Mouse (Mus musculus) liver, postnatal 0 days (tissue): ENCODE results near the gene Kri1.

Experiments used
- CTCF ChIP-seq: sonication (generic); IDR thresholded peaks from 2 replicates; pipeline ENCODE4 v1.5.1; 2016; ENCODE audit warnings: antibody characterized with exemption, low read depth
- EP300 ChIP-seq: IDR thresholded peaks from 2 replicates; pipeline ENCODE4 v1.6.1; 2016; ENCODE audit warnings: antibody characterized with exemption, low read depth, mild to moderate bottlenecking

GRCm38 (mm10) chr9:21265000-21265561, 22.7 kb downstream of the Kri1 start, which contains the start of gene Atg4d:
- TF ChIP-seq EP300 = peak; percentile 82; the same call in 1 of the 2 replicates
- TF ChIP-seq CTCF = 0 out of 2 replicates have a peak, but pooled peaks have one; percentile 1
